In the genomic region with DNA sequence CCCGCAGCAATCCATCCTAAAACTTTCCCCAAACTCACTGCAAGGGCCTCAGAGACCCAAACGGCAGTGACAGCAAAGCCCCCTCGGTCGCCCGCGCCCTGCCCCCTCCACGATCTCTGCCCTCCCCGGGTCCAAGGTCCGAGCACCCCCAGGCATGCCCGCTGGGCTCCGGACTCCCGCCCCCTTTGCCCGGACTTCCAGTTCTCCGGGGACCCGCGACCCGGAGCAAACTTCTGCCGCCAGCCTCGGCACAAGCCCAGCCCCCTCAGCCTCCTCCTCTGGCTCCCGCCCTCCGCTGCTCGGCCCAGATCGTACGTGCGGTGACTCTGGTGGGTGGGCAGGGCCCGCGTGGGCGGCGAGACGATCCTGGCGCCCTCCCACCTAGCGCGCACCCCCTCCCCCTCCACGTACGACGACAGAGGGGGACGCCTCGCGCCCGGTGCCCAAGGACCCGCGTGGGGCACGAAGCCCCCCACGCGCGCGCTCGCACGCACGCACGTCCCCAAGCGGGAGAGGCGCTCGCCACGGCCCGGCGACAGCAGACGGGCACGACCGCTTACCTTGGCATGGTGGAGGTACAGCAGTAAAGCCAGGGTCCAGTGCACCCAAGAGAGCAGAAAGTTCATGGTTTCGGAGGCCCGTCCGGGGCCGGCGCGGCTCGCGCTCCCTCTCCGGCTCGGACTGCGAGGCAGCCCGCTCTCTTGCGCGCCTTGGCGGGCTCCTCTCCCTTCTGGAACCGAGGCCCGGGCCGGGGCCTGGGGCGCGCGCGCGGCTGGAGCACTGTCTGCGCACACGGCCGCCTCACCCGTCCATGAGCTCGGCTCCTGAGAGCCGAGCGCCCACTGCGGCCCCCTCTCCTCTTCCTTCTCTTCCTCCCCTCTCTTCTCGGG, we compare ENCODE assay signal across 8 mouse cellular contexts. TPM values are rescaled to one million over a fixed set of nuclear protein-coding genes. Genes with fewer than 3 reads are reported as not detected.
A peak's percentile ranks its signal among the peaks of the same experiment; 100 is the strongest.
DNase-seq lines count a peak whose midpoint lies in the region; ATAC-seq and TF ChIP-seq lines count a peak whose summit lies in the region.

No protein-coding gene starts in this region.

- POLR2A ChIA-PET in Patski (lab: Charles Lee): interaction anchor here (1.1 to 3.8 kb wide), 7 partner anchors 43 to 296 kb away, joined by 3 to 18 read pairs (median 4); no protein-coding TSS in a partner anchor

- CTCF ChIA-PET in Patski (lab: Charles Lee): interaction anchor here (1.9 to 3.3 kb wide), 4 partner anchors 183 to 300 kb away, joined by 4 to 40 read pairs (median 13); a partner anchor contains a TSS

- peak; percentile 32 for ATAC-seq in Patski
- ATAC-seq in hindbrain, embryonic 14.5 days (ENCODE audit: low FRiP score): peak; percentile 64
- no peak for ATAC-seq in monocyte, adult 5-6 weeks (replicated peaks; ENCODE audit: insufficient number of reproducible peaks, low FRiP score, low TSS enrichment, poor library complexity, severe bottlenecking)

- no peak for DNase-seq in Patski (ENCODE audit: low read depth, low spot score)
- peak; percentile 77 for DNase-seq in cerebellum, adult 9-10 months
- peak; percentile 40 to 53 for DNase-seq in frontal cortex, postnatal 25 days (ENCODE audit: low spot score in 2 of 2)
- DNase-seq in hindbrain, embryonic 14.5 days (ENCODE audit: low spot score): peak; percentile 72
- peak; percentile 49 to 58 for DNase-seq in left cerebral cortex, adult 8-10 months (ENCODE audit: low spot score in 2 of 2)
- peak; percentile 67 for DNase-seq in right cerebral cortex, postnatal 14 days

- H3K27ac ChIP-seq in hindbrain, embryonic 14.5 days: peak overlapping the region; percentile 88
- no peak overlapping the region for H3K27ac ChIP-seq in macrophage

- in situ Hi-C loops in Patski (cut with MboI; ENCODE audit: low pct_unique_long_range_greater_than_20kb): loop anchor here (5.0 kb wide), 3 partner anchors 134 to 299 kb away; a partner anchor contains a TSS

- H3K9me3 ChIP-seq in hindbrain, embryonic 14.5 days (ENCODE audit: control insufficient read depth, low read length): no peaks in the 10 kb centered on the region

- no peak for TF ChIP-seq CTCF in Patski (IDR thresholded peaks at IDR 0.05)

- H3K27me3 ChIP-seq in Patski: no peaks in the 10 kb centered on the region
- no peaks in the 10 kb centered on the region for H3K27me3 ChIP-seq in hindbrain, embryonic 14.5 days (ENCODE audit: control insufficient read depth, insufficient read depth, low read length)

- peaks cover 39% of the 10 kb centered on the region; the same call in 1 of the 2 replicates for H3K79me2 ChIP-seq in macrophage (ENCODE audit: inconsistent target)

- H3K36me3 ChIP-seq in hindbrain, embryonic 14.5 days (replicated peaks; ENCODE audit: control insufficient read depth, insufficient read depth): no peaks in the 10 kb centered on the region
- H3K36me3 ChIP-seq in macrophage (ENCODE audit: inconsistent target): peaks cover 15% of the 10 kb centered on the region

- peak overlapping the region; percentile 78 for H3K4me3 ChIP-seq in hindbrain, embryonic 14.5 days (replicated peaks; ENCODE audit: low read length)
- H3K4me3 ChIP-seq in macrophage (ENCODE audit: inconsistent target): peak overlapping the region; percentile 60

- H3K9ac ChIP-seq in hindbrain, embryonic 14.5 days: peak overlapping the region; percentile 84

- H3K4me1 ChIP-seq in hindbrain, embryonic 14.5 days (replicated peaks; ENCODE audit: control insufficient read depth, insufficient read depth, low read length): peaks cover 50% of the 10 kb centered on the region

- peak overlapping the region; percentile 85 for H3K4me2 ChIP-seq in hindbrain, embryonic 14.5 days (replicated peaks)

- WGBS in hindbrain, embryonic 14.5 days: under 1% methylated on average over 76 of the region's 92 CpGs
- WGBS in macrophage (ENCODE audit: missing documents): 1% methylated on average over 69 of the region's 92 CpGs

RNA-seq across cellular contexts. Expression of a gene that starts 1.2 kb away (rescaled TPM):
- 124 TPM for polyA plus RNA-seq in Patski (2021)
- 4.1 and 6.5 TPM in 2 replicates for polyA plus RNA-seq in hindbrain, embryonic 14.5 days (2014; fragmentation: Nextera tagmentation; extraction: Ambion mirVana)
- 10 to 100 TPM; 77.1 to 81.3 (median 79.9) TPM for total RNA-seq in left cerebral cortex, adult 8-10 months (2022)
- 1,000 to 10,000 TPM in 4 of 26 experiments, 100 to 1,000 TPM in 22; 104 to 2,020 (median 341) TPM for total RNA-seq in macrophage (2018; cell fraction: chromatin; rRNA removed)
- total RNA-seq in macrophage (2018; cell fraction: cytosol; rRNA removed): 100 to 1,000 TPM in 9 of 26 experiments, 10 to 100 TPM in 17; 11.4 to 340 (median 64.7) TPM
- total RNA-seq in macrophage (2018; cell fraction: nucleus; rRNA removed): 1,000 to 10,000 TPM in 2 of 26 experiments, 100 to 1,000 TPM in 23, 10 to 100 TPM in 1; 57.3 to 1,113 (median 252) TPM
- polyA plus RNA-seq in macrophage (2018): 22.8 to 80.7 TPM (median 68.8 TPM) in 3 replicates
- 16.5 to 56.6 TPM (median 24.3 TPM) in 3 replicates for total RNA-seq in monocyte, adult 5-6 weeks (2017)
